In genomic region chr4:129062281-129063075, GRCm38 (mm10) we compare ENCODE assay signal across 38 mouse cellular contexts. TPM values are rescaled to one million over a fixed set of nuclear protein-coding genes. Genes with fewer than 3 reads are reported as not detected.
DNase-seq lines count a peak whose midpoint lies in the region; ATAC-seq and TF ChIP-seq lines count a peak whose summit lies in the region.
"Had no signal": no experiment of that assay in that cellular context is flagged by ENCODE, and none has a peak within 500 bp of the region (broad histone marks: within the 10 kb centered on the region; RNA-seq: fewer than 3 reads in every experiment).

No protein-coding gene starts in this region.

- no peak for DNase-seq in lung, postnatal 4 days
- no peak for DNase-seq in heart, adult 2 months
- no peak for DNase-seq in kidney, postnatal 10 days
- DNase-seq: adrenal gland, adult 2 months; adrenal gland, postnatal 36 days; B cell, adult 2 months; cerebellum, adult 11 months; gastrocnemius, adult 2 months; gastrocnemius, postnatal 36 days; heart, adult 18-20 months; heart, postnatal 10 days; kidney, adult 9 months; kidney, postnatal 25 days; right cerebral cortex, postnatal 4 days; thymus, postnatal 14 days had no signal

- no peak overlapping the region for H3K9ac ChIP-seq in intestine, embryonic 16.5 days (ENCODE audit: low read depth, low read length)
- no peak overlapping the region for H3K9ac ChIP-seq in intestine, embryonic 15.5 days
- H3K9ac ChIP-seq in lung, embryonic 16.5 days (ENCODE audit: low read length): no peak overlapping the region
- H3K9ac ChIP-seq in intestine, postnatal 0 days (ENCODE audit: low read depth, low read length): no peak overlapping the region
- H3K9ac ChIP-seq in heart, adult 2 months (ENCODE audit: low read depth, low read length): no peak overlapping the region
- H3K9ac ChIP-seq: heart, embryonic 13.5 days; hindbrain, embryonic 15.5 days; liver, embryonic 15.5 days; stomach, embryonic 15.5 days had no signal

- no peak for TF ChIP-seq POLR2A in bone marrow macrophage, adult 2 months (IDR thresholded peaks at IDR 0.05; ENCODE audit: borderline replicate concordance, low read depth, low read length)
- no peak for TF ChIP-seq POLR2A in heart, adult 2 months (IDR thresholded peaks at IDR 0.05; ENCODE audit: insufficient read depth, low read depth, low read length)

- H3K36me3 ChIP-seq in intestine, embryonic 16.5 days (ENCODE audit: control insufficient read depth, insufficient read depth, low read length): no peaks in the 10 kb centered on the region
- no peaks in the 10 kb centered on the region for H3K36me3 ChIP-seq in intestine, embryonic 15.5 days
- no peaks in the 10 kb centered on the region for H3K36me3 ChIP-seq in lung, embryonic 16.5 days (ENCODE audit: control insufficient read depth, insufficient read depth, low read length)
- no peaks in the 10 kb centered on the region for H3K36me3 ChIP-seq in intestine, postnatal 0 days (ENCODE audit: control insufficient read depth, insufficient read depth)
- no peaks in the 10 kb centered on the region; the same call in 1 of the 2 replicates for H3K36me3 ChIP-seq in heart, adult 2 months (ENCODE audit: control insufficient read depth, insufficient read depth, low read length)
- H3K36me3 ChIP-seq: heart, embryonic 13.5 days; hindbrain, embryonic 15.5 days; liver, embryonic 15.5 days; stomach, embryonic 15.5 days had no signal

- TF ChIP-seq EP300 in heart, adult 2 months (IDR thresholded peaks at IDR 0.05; ENCODE audit: insufficient read depth, low read depth, low read length): no peak

- H3K27ac ChIP-seq in intestine, embryonic 16.5 days (ENCODE audit: low read length): 0 out of 2 replicates have a peak overlapping the region, but pooled peaks have one; percentile 38
- H3K27ac ChIP-seq in intestine, embryonic 15.5 days: no peak overlapping the region
- H3K27ac ChIP-seq in lung, embryonic 16.5 days (ENCODE audit: low read length): 0 out of 2 replicates have a peak overlapping the region, but pooled peaks have one; percentile 29
- H3K27ac ChIP-seq in bone marrow macrophage, adult 2 months (ENCODE audit: insufficient read depth, low read depth, low read length): peak overlapping the region; percentile 67
- H3K27ac ChIP-seq in intestine, postnatal 0 days (ENCODE audit: low read depth, low read length): peak overlapping the region; percentile 35; the same call in 1 of the 2 replicates
- no peak overlapping the region for H3K27ac ChIP-seq in heart, adult 2 months
- H3K27ac ChIP-seq: gastrocnemius, adult 2 months; heart, embryonic 13.5 days; hindbrain, embryonic 15.5 days; liver, embryonic 15.5 days had no signal

- H3K9me3 ChIP-seq in intestine, embryonic 16.5 days (ENCODE audit: control insufficient read depth, low read length): no peaks in the 10 kb centered on the region
- no peaks in the 10 kb centered on the region for H3K9me3 ChIP-seq in intestine, embryonic 15.5 days
- H3K9me3 ChIP-seq in lung, embryonic 16.5 days (ENCODE audit: control insufficient read depth, low read length): no peaks in the 10 kb centered on the region
- H3K9me3 ChIP-seq in intestine, postnatal 0 days (ENCODE audit: control insufficient read depth): no peaks in the 10 kb centered on the region
- H3K9me3 ChIP-seq: heart, embryonic 13.5 days; hindbrain, embryonic 15.5 days; liver, embryonic 15.5 days; stomach, embryonic 15.5 days had no signal

- intact Hi-C loops in heart, adult 2 months (cut with DNase I): no loop called here

- H3K79me2 ChIP-seq in heart, adult 2 months (replicated peaks; ENCODE audit: control insufficient read depth, insufficient read depth, low read length): no peaks in the 10 kb centered on the region; the same call in 1 of the 2 replicates

- WGBS in intestine, embryonic 16.5 days: 72% methylated on average over 3 of the region's 3 CpGs
- 67% methylated on average over 3 of the region's 3 CpGs for WGBS in intestine, embryonic 15.5 days
- 68% methylated on average over 3 of the region's 3 CpGs for WGBS in lung, embryonic 16.5 days
- WGBS in intestine, postnatal 0 days: 63% methylated on average over 3 of the region's 3 CpGs
- WGBS in heart, adult 2 months: 65% methylated on average over 3 of the region's 3 CpGs

- H3K27me3 ChIP-seq in intestine, embryonic 16.5 days (replicated peaks; ENCODE audit: control insufficient read depth, insufficient read depth, low read length): no peaks in the 10 kb centered on the region
- no peaks in the 10 kb centered on the region for H3K27me3 ChIP-seq in intestine, embryonic 15.5 days (replicated peaks)
- no peaks in the 10 kb centered on the region for H3K27me3 ChIP-seq in lung, embryonic 16.5 days (ENCODE audit: control insufficient read depth, insufficient read depth, low read depth, low read length)
- H3K27me3 ChIP-seq in intestine, postnatal 0 days (replicated peaks; ENCODE audit: control insufficient read depth, insufficient read depth, low read length): no peaks in the 10 kb centered on the region
- no peaks in the 10 kb centered on the region for H3K27me3 ChIP-seq in heart, adult 2 months (ENCODE audit: control insufficient read depth, insufficient read depth, low read length)
- H3K27me3 ChIP-seq: heart, embryonic 13.5 days; hindbrain, embryonic 15.5 days; liver, embryonic 15.5 days; stomach, embryonic 15.5 days had no signal

- ATAC-seq in intestine, embryonic 16.5 days: no peak
- ATAC-seq in intestine, embryonic 15.5 days: no peak
- ATAC-seq in lung, embryonic 16.5 days (ENCODE audit: low read depth): no peak
- ATAC-seq in intestine, postnatal 0 days: no peak
- ATAC-seq: activated CD4-positive, CD25-positive, alpha-beta regulatory T cell, adult 4 months; forebrain, embryonic 16.5 days; inflammation-experienced regulatory T-cells, adult 6 months; midbrain, embryonic 16.5 days had no signal

- no peak for TF ChIP-seq CTCF in bone marrow macrophage, adult 2 months (IDR thresholded peaks at IDR 0.05; ENCODE audit: low read depth, low read length)
- TF ChIP-seq CTCF in intestine, postnatal 0 days (IDR thresholded peaks at IDR 0.05; ENCODE audit: low read depth): peak; percentile 46
- TF ChIP-seq CTCF in heart, adult 2 months (IDR thresholded peaks at IDR 0.05): no peak

- H3K4me1 ChIP-seq in intestine, embryonic 16.5 days (ENCODE audit: control insufficient read depth, insufficient read depth, low read length): peaks cover 15% of the 10 kb centered on the region
- peaks cover 13% of the 10 kb centered on the region for H3K4me1 ChIP-seq in intestine, embryonic 15.5 days (replicated peaks)
- H3K4me1 ChIP-seq in lung, embryonic 16.5 days (replicated peaks; ENCODE audit: control insufficient read depth, insufficient read depth, low read length): peaks cover 14% of the 10 kb centered on the region
- H3K4me1 ChIP-seq in bone marrow macrophage, adult 2 months (ENCODE audit: control insufficient read depth, insufficient read depth, low read length): peaks cover 52% of the 10 kb centered on the region
- peaks cover 11% of the 10 kb centered on the region; the same call in 1 of the 2 replicates for H3K4me1 ChIP-seq in intestine, postnatal 0 days (replicated peaks; ENCODE audit: control insufficient read depth, insufficient read depth, low read length)
- no peaks in the 10 kb centered on the region; the same call in none of the 2 replicates for H3K4me1 ChIP-seq in heart, adult 2 months (ENCODE audit: control insufficient read depth, insufficient read depth, low read length)

- no peak overlapping the region for H3K4me3 ChIP-seq in intestine, embryonic 16.5 days (ENCODE audit: low read length)
- no peak overlapping the region for H3K4me3 ChIP-seq in intestine, embryonic 15.5 days (replicated peaks)
- H3K4me3 ChIP-seq in lung, embryonic 16.5 days (ENCODE audit: low read length): no peak overlapping the region
- H3K4me3 ChIP-seq in bone marrow macrophage, adult 2 months (ENCODE audit: insufficient read depth, low read length): no peak overlapping the region
- H3K4me3 ChIP-seq in intestine, postnatal 0 days (ENCODE audit: low read depth, low read length): no peak overlapping the region
- no peak overlapping the region for H3K4me3 ChIP-seq in heart, adult 2 months
- H3K4me3 ChIP-seq: erythroblast, embryonic 14.5 days; gastrocnemius, adult 2 months; heart, embryonic 13.5 days; hindbrain, embryonic 15.5 days; liver, embryonic 15.5 days; stomach, embryonic 15.5 days had no signal

- H3K4me2 ChIP-seq in intestine, embryonic 16.5 days (ENCODE audit: low read depth, low read length): no peak overlapping the region
- no peak overlapping the region for H3K4me2 ChIP-seq in intestine, embryonic 15.5 days (replicated peaks)
- no peak overlapping the region for H3K4me2 ChIP-seq in lung, embryonic 16.5 days (ENCODE audit: low read depth, low read length)
- 0 out of 2 replicates have a peak overlapping the region, but pooled peaks have one; percentile 1 for H3K4me2 ChIP-seq in intestine, postnatal 0 days (replicated peaks; ENCODE audit: low read depth)
- H3K4me2 ChIP-seq: heart, embryonic 13.5 days; hindbrain, embryonic 15.5 days; liver, embryonic 15.5 days; midbrain, embryonic 11.5 days; stomach, embryonic 15.5 days had no signal

RNA-seq across cellular contexts. Expression of gene Rnf19b, which starts 4.4 kb away (rescaled TPM):
- 5.6 and 7.0 TPM in 2 replicates for polyA plus RNA-seq in intestine, embryonic 16.5 days (2015; fragmentation: Nextera tagmentation; extraction: Ambion mirVana)
- polyA plus RNA-seq in intestine, embryonic 15.5 days (2015; fragmentation: Nextera tagmentation; extraction: Ambion mirVana): 6.7 and 7.0 TPM in 2 replicates
- 7.1 TPM in 2 replicates for polyA plus RNA-seq in lung, embryonic 16.5 days (2015; fragmentation: Nextera tagmentation; extraction: Ambion mirVana)
- 91.7 and 94.9 TPM in 2 replicates for polyA plus RNA-seq in bone marrow macrophage, adult 2 months (2012; ENCODE audit: insufficient read depth, insufficient read length, missing spikeins)
- 11.0 and 12.2 TPM in 2 replicates for polyA plus RNA-seq in intestine, postnatal 0 days (2015; fragmentation: Nextera tagmentation; extraction: Ambion mirVana)
- total RNA-seq in heart, adult 2 months (2021): 10 to 100 TPM; 27.1 to 28.1 TPM
- polyA plus RNA-seq in heart, adult 2 months (2012; rRNA removed): 21.1 and 24.7 TPM in 2 replicates

RNA-seq across cellular contexts. Expression of gene Tmem54, which starts 42.9 kb away (rescaled TPM):
- polyA plus RNA-seq in intestine, embryonic 16.5 days (2015; fragmentation: Nextera tagmentation; extraction: Ambion mirVana): 159 and 167 TPM in 2 replicates
- 90.0 and 106 TPM in 2 replicates for polyA plus RNA-seq in intestine, embryonic 15.5 days (2015; fragmentation: Nextera tagmentation; extraction: Ambion mirVana)
- 16.3 and 17.7 TPM in 2 replicates for polyA plus RNA-seq in lung, embryonic 16.5 days (2015; fragmentation: Nextera tagmentation; extraction: Ambion mirVana)
- polyA plus RNA-seq in bone marrow macrophage, adult 2 months (2012; ENCODE audit: insufficient read depth, insufficient read length, missing spikeins): not detected in 2 replicates
- 363 and 366 TPM in 2 replicates for polyA plus RNA-seq in intestine, postnatal 0 days (2015; fragmentation: Nextera tagmentation; extraction: Ambion mirVana)
- not detected for total RNA-seq in heart, adult 2 months (2021)
- 0.23 TPM in 1 of 2 replicates, not detected in the other for polyA plus RNA-seq in heart, adult 2 months (2012; rRNA removed)
- total RNA-seq: adrenal gland, adult 2 months; adrenal gland, postnatal 36 days; common myeloid progenitor, adult 5-6 weeks; gastrocnemius, adult 2 months; gastrocnemius, postnatal 36 days; heart, adult 18-20 months; heart, postnatal 10 days; hematopoietic stem cell, adult 5-6 weeks; layer of hippocampus, adult 18-20 months; layer of hippocampus, postnatal 10 days; left cerebral cortex, adult 18-20 months; left cerebral cortex, postnatal 14 days; liver, adult 2 months; neutrophil, adult 5-6 weeks had no signal
- polyA plus RNA-seq: activated CD4-positive, CD25-positive, alpha-beta regulatory T cell, adult 4 months; adrenal gland, adult 2 months; erythroblast, embryonic 14.5 days; forebrain, embryonic 16.5 days; hindbrain, embryonic 15.5 days; inflammation-experienced regulatory T-cells, adult 6 months; midbrain, embryonic 16.5 days had no signal

RNA-seq across cellular contexts. Expression of gene Hpca, which starts 59.4 kb away (rescaled TPM):
- 4.0 and 4.5 TPM in 2 replicates for polyA plus RNA-seq in intestine, embryonic 16.5 days (2015; fragmentation: Nextera tagmentation; extraction: Ambion mirVana)
- polyA plus RNA-seq in intestine, embryonic 15.5 days (2015; fragmentation: Nextera tagmentation; extraction: Ambion mirVana): 4.1 and 5.2 TPM in 2 replicates
- 2.6 and 2.8 TPM in 2 replicates for polyA plus RNA-seq in lung, embryonic 16.5 days (2015; fragmentation: Nextera tagmentation; extraction: Ambion mirVana)
- polyA plus RNA-seq in bone marrow macrophage, adult 2 months (2012; ENCODE audit: insufficient read depth, insufficient read length, missing spikeins): not detected in 2 replicates
- polyA plus RNA-seq in intestine, postnatal 0 days (2015; fragmentation: Nextera tagmentation; extraction: Ambion mirVana): 3.9 and 4.6 TPM in 2 replicates
- total RNA-seq in heart, adult 2 months (2021): under 1 TPM in 1 of 2 experiments, not detected in 1; 0.14 TPM
- polyA plus RNA-seq in heart, adult 2 months (2012; rRNA removed): 0.23 and 0.62 TPM in 2 replicates
- total RNA-seq: gastrocnemius, adult 2 months; gastrocnemius, postnatal 36 days; hematopoietic stem cell, adult 5-6 weeks; neutrophil, adult 5-6 weeks had no signal
- polyA plus RNA-seq: activated CD4-positive, CD25-positive, alpha-beta regulatory T cell, adult 4 months; erythroblast, embryonic 14.5 days; inflammation-experienced regulatory T-cells, adult 6 months had no signal

Comparison
In these comparisons a context has a peak if more than half of its experiments do, and no peak if none do; other contexts are left out.
1. H3K27ac ChIP-seq: peak in intestine, embryonic 16.5 days (single experiment), lung, embryonic 16.5 days (single experiment), bone marrow macrophage, adult 2 months (single experiment) and intestine, postnatal 0 days (single experiment); none in intestine, embryonic 15.5 days (single experiment) and heart, adult 2 months (single experiment).
2. RNA of gene Tmem54, which starts 42.9 kb away (polyA plus RNA-seq): 363 to 366 TPM in intestine, postnatal 0 days, 159 to 167 TPM in intestine, embryonic 16.5 days, 90.0 to 106 TPM in intestine, embryonic 15.5 days and 16.3 to 17.7 TPM in lung, embryonic 16.5 days; 0.23 TPM in heart, adult 2 months and not detected in bone marrow macrophage, adult 2 months; every median in the first group is over 10 times any median in the second.